In the genomic region with DNA sequence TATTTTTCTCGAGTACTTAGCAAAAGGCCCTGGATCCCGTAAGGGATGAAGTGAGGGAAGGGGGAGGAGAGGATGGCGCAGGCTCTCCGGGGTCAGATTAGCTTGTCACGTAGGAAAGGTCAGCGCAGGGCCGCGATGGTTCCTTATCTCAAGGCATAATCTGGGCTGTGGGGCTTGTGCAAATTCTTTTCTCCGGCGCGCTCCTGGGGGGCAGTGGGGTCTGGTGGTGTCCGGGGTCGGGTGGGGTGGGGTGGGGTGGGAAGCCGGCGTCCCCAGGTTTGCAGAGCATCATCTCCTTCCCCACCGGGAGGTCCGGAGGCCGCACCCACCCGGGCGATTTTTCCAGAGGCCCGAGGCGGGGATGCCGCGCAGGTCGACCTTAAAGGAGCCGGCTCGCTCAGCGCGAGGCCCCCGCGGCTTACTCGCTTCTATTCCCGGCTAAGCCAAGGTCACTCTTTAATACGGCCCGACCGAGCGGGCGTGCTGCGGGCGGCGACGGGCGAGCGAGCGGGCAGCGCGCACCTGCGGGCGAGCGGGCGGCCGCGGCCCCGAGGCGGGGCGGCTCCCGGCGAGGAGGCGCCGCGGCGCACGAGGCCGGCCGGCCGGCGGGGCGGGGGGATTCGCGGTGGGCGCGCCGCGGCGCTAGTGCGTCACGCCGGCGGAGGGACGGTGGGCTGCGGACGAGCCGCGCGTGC, we compare ENCODE assay signal across 8 mouse cellular contexts. TPM values are rescaled to one million over a fixed set of nuclear protein-coding genes. Genes with fewer than 3 reads are reported as not detected.
DNase-seq lines count a peak whose midpoint lies in the region; ATAC-seq and TF ChIP-seq lines count a peak whose summit lies in the region.

No protein-coding gene starts in this region.

- DNase-seq in heart, adult 11 months = peak; percentile 66
- DNase-seq in heart, postnatal 25 days (ENCODE audit: low spot score) = no peak
- no peak for DNase-seq in Patski (ENCODE audit: low read depth, low spot score)
- DNase-seq in embryo, embryonic 9.5 days (ENCODE audit: extremely low spot score) = peak; percentile 72
- DNase-seq in hindbrain, embryonic 10.5 days (ENCODE audit: low spot score) = peak; percentile 64
- DNase-seq in liver, embryonic 11.5 days (ENCODE audit: low spot score) = peak; percentile 58
- DNase-seq in right cerebral cortex, postnatal 14 days = peak; percentile 39
- no peak for DNase-seq in adipocyte (ENCODE audit: low spot score)

- WGBS in hindbrain, embryonic 10.5 days = under 1% methylated on average over 85 of the region's 85 CpGs
- under 1% methylated on average over 65 of the region's 85 CpGs for WGBS in liver, embryonic 11.5 days

- no peaks in the 10 kb centered on the region for H3K36me3 ChIP-seq in hindbrain, embryonic 10.5 days
- H3K36me3 ChIP-seq in liver, embryonic 11.5 days (ENCODE audit: control insufficient read depth, insufficient read depth, low read length) = no peaks in the 10 kb centered on the region

- no peaks in the 10 kb centered on the region for H3K9me3 ChIP-seq in hindbrain, embryonic 10.5 days
- H3K9me3 ChIP-seq in liver, embryonic 11.5 days (ENCODE audit: control insufficient read depth, low read length) = no peaks in the 10 kb centered on the region

- H3K27ac ChIP-seq in hindbrain, embryonic 10.5 days = peak overlapping the region; percentile 92
- H3K27ac ChIP-seq in liver, embryonic 11.5 days (ENCODE audit: low read depth, low read length) = peak overlapping the region; percentile 84

- CTCF ChIA-PET in Patski (lab: Charles Lee) = no interaction called here

- in situ Hi-C loops in Patski (cut with MboI; ENCODE audit: low pct_unique_long_range_greater_than_20kb) = loop anchor here (25.0 kb wide), 1 partner anchor 334 kb away; a partner anchor contains a TSS

- H3K27me3 ChIP-seq in Patski = peaks cover 33% of the 10 kb centered on the region
- peaks cover 34% of the 10 kb centered on the region for H3K27me3 ChIP-seq in hindbrain, embryonic 10.5 days (ENCODE audit: insufficient read depth, poor library complexity, severe bottlenecking)
- no peaks in the 10 kb centered on the region; the same call in 1 of the 2 replicates for H3K27me3 ChIP-seq in liver, embryonic 11.5 days (replicated peaks; ENCODE audit: control insufficient read depth, insufficient read depth, low read length)

- no peak for TF ChIP-seq CTCF in Patski (IDR thresholded peaks at IDR 0.05)

- H3K4me1 ChIP-seq in hindbrain, embryonic 10.5 days (replicated peaks) = peaks cover 25% of the 10 kb centered on the region
- peaks cover 7% of the 10 kb centered on the region; the same call in 1 of the 2 replicates for H3K4me1 ChIP-seq in liver, embryonic 11.5 days (replicated peaks; ENCODE audit: control insufficient read depth, insufficient read depth, low read length)

- H3K4me2 ChIP-seq in liver, embryonic 11.5 days = peak overlapping the region; percentile 89

- peak; percentile 65 for ATAC-seq in Patski
- ATAC-seq in liver, embryonic 11.5 days (replicated peaks; ENCODE audit: low FRiP score) = peak; percentile 33

- H3K4me3 ChIP-seq in hindbrain, embryonic 10.5 days = peak overlapping the region; percentile 84
- peak overlapping the region; percentile 90 for H3K4me3 ChIP-seq in liver, embryonic 11.5 days (ENCODE audit: low read depth, low read length)

- POLR2A ChIA-PET in Patski (lab: Charles Lee) = interaction anchor here (1.5 kb wide), 1 partner anchor 44 kb away, joined by 5 read pairs; no protein-coding TSS in a partner anchor

- H3K9ac ChIP-seq in liver, embryonic 11.5 days (ENCODE audit: low read depth, low read length) = peak overlapping the region; percentile 91

- intact Hi-C loops in heart, postnatal 25 days (cut with DNase I) = no loop called here

RNA-seq across cellular contexts. Expression of a gene that starts 4.0 kb away (rescaled TPM):
- total RNA-seq in heart, postnatal 25 days (2021) = under 1 TPM; 0.10 to 0.20 TPM
- polyA plus RNA-seq in Patski (2021) = 0.31 TPM
- 6.9 and 8.4 TPM in 2 replicates for polyA plus RNA-seq in hindbrain, embryonic 10.5 days (2016; fragmentation: Nextera tagmentation; extraction: Ambion mirVana)
- 8.9 and 10.0 TPM in 2 replicates for polyA plus RNA-seq in liver, embryonic 11.5 days (2014; fragmentation: Nextera tagmentation; extraction: Ambion mirVana)

RNA-seq across cellular contexts. Expression of a gene that starts 28.0 kb away (rescaled TPM):
- total RNA-seq in heart, postnatal 25 days (2021) = 10 to 100 TPM in 1 of 2 experiments, not detected in 1; 10.5 TPM
- 62.5 TPM for polyA plus RNA-seq in Patski (2021)
- 0.62 and 0.75 TPM in 2 replicates for polyA plus RNA-seq in hindbrain, embryonic 10.5 days (2016; fragmentation: Nextera tagmentation; extraction: Ambion mirVana)
- polyA plus RNA-seq in liver, embryonic 11.5 days (2014; fragmentation: Nextera tagmentation; extraction: Ambion mirVana) = 1.9 and 2.0 TPM in 2 replicates

RNA-seq across cellular contexts. Expression of a gene that starts 36.9 kb away (rescaled TPM):
- not detected for total RNA-seq in heart, postnatal 25 days (2021)
- not detected for polyA plus RNA-seq in Patski (2021)
- not detected in 2 replicates for polyA plus RNA-seq in hindbrain, embryonic 10.5 days (2016; fragmentation: Nextera tagmentation; extraction: Ambion mirVana)
- polyA plus RNA-seq in liver, embryonic 11.5 days (2014; fragmentation: Nextera tagmentation; extraction: Ambion mirVana) = not detected in 2 replicates

Comparison
In these comparisons a context has a peak if more than half of its experiments do, and no peak if none do; other contexts are left out.
1. DNase-seq: peak in heart, adult 11 months (single experiment), embryo, embryonic 9.5 days (single experiment), hindbrain, embryonic 10.5 days (single experiment), liver, embryonic 11.5 days (single experiment) and right cerebral cortex, postnatal 14 days (single experiment); none in heart, postnatal 25 days (single experiment), Patski (single experiment) and adipocyte (single experiment).
2. RNA of a gene that starts 28.0 kb away (polyA plus RNA-seq): 62.5 TPM in Patski (single experiment); 1.9 to 2.0 TPM in liver, embryonic 11.5 days and 0.62 to 0.75 TPM in hindbrain, embryonic 10.5 days; every median in the first group is over 10 times any median in the second.